Mouse (Mus musculus) hindbrain, embryonic 15.5 days (tissue): ENCODE results near the gene Fam83d. TPM values are rescaled to one million over a fixed set of nuclear protein-coding genes. Genes with fewer than 3 reads are reported as not detected.

ENCODE experiments used
- ATAC-seq: fragments of 200-750 bp; cut with Nextera tagmentation; 2 replicates; pipeline ENCODE4 v1.8.0; 2017; ENCODE audit warnings: low read depth, moderate number of reproducible peaks, moderate TSS enrichment; ENCODE audit not compliant: low FRiP score
- H3K27ac ChIP-seq: fragments of 300-500 bp; sonication (generic); replicated peaks from 2 replicates; pipeline ENCODE4 v1.5.1; 2015; ENCODE audit warnings: mild to moderate bottlenecking, inconsistent platforms
- H3K27me3 ChIP-seq: fragments of 300-500 bp; sonication (generic); 2 replicates; pipeline ENCODE4 v1.6.1; 2015; ENCODE audit warnings: control low read depth, inconsistent platforms
- H3K36me3 ChIP-seq: fragments of 300-500 bp; sonication (generic); 2 replicates; pipeline ENCODE4 v1.6.1; 2015; ENCODE audit warnings: control low read depth, inconsistent platforms
- H3K4me1 ChIP-seq: fragments of 300-500 bp; sonication (generic); replicated peaks from 2 replicates; pipeline ENCODE4 v1.6.1; 2015; ENCODE audit warnings: control low read depth, inconsistent platforms
- H3K4me2 ChIP-seq: fragments of 300-500 bp; sonication (generic); 2 replicates; pipeline ENCODE4 v1.6.1; 2015; ENCODE audit warnings: moderate library complexity, mild to moderate bottlenecking, inconsistent platforms
- H3K4me3 ChIP-seq: fragments of 300-500 bp; sonication (generic); 2 replicates; pipeline ENCODE4 v1.5.1; 2015; ENCODE audit warnings: mild to moderate bottlenecking, inconsistent platforms
- H3K9ac ChIP-seq: fragments of 300-500 bp; sonication (generic); 2 replicates; pipeline ENCODE4 v1.6.1; 2015; ENCODE audit warnings: inconsistent platforms
- H3K9me3 ChIP-seq: fragments of 300-500 bp; sonication (generic); 2 replicates; pipeline ENCODE4 v1.6.1; 2016; ENCODE audit warnings: control low read depth, inconsistent platforms
- WGBS: fragments of 180-500 bp; shearing (Covaris S2); methylation state at CpG from one replicate; pipeline ENCODE4 v1.1.7; 2015; 5-methylcytosine and 5-hydroxymethylcytosine counted together
- polyA plus RNA-seq: library from polyadenylated mRNA; unstranded; fragments of >200 nt; fragmentation: Nextera tagmentation; extraction: Ambion mirVana; gene quantifications from 2 replicates; pipeline ENCODE4 v1.2.1, GENCODE M21; 2015

Gene Fam83d
- 8.9 and 10.5 TPM in 2 replicates for polyA plus RNA-seq

DNA sequence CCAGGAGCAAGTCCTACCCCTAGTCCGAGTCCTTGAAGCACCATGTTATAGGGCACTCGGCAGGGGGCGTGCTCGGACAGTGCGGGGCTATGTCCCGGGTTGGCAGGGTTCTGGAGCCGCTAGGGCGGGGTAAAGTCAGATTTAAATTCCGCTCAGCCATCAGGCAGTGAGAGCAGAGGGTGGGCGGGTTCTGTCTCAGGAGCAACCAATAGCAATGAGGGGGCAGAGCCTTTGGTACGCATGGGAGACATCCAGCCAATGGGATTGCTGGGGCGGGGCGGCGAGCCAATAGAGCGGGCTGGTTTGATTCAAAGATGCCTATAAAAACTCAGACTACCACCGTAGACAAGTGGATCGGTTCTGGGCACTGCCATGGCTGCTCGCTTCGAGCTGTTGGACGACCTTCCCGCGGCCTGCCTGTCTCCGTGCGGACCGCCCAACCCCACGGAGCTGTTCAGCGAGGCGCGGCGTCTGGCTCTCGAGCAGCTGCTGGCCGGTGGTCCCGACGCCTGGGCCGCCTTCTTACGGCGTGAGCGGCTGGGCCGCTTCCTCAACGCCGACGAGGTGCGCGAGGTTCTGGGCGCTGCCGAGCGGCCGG is at the start of gene Fam83d:
Fam83d (plus strand) TSS at position 352 of the 598 bp plus-strand sequence.
- Histone ChIP-seq H3K27me3 (no peaks in the 10 kb centered on the region), H3K4me3 (peak within 1 kb of the TSS; percentile 52), H3K4me1 (peaks cover 40% of the 10 kb centered on the region), H3K4me2 (peak within 1 kb of the TSS; percentile 98), H3K27ac (no peak within 1 kb of the TSS), H3K36me3 (no peaks in the 10 kb centered on the region), H3K9ac (peak within 1 kb of the TSS; percentile 36), H3K9me3 (no peaks in the 10 kb centered on the region)
- WGBS: under 1% methylated on average over 48 of the region's 48 CpGs
- peak; percentile 99 for ATAC-seq

DNA sequence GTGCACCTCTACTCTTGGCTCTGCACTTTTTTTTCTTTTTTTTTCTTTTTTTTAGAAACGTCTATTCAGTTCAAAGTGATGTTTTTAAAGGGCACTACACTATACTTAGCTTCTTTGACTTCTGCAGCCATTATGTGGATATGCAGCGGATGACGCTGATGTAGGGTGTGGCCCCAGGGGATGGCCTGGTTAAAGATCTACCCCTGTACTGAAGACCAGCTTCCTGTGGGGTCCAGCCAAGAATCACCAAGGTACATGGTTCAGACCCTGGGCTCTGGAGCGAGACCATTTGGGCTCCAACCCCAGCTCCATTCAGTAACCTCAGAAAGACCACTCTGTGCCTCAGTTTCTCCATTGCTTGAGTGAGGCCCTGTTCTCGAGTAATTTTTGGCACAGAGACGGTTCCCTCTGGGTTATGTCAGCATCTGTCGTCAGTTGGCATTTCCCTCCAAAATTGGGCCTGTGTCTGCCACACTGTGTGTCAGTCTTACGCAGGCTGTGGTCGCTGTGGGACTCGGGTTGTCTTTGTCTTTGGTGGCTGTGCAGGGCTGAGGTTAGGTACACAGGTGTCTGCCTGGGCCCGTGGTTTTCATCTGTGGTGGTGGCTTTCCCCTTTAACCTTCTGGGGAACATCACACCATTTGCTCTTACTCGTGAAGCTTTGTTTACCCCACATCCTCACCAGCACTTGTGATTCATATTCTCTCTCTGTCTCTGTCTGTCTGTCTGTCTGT is 48.9 kb upstream of the Fam83d start:
- no peaks in the 10 kb centered on the region for H3K9me3 ChIP-seq
- 90% methylated on average over 12 of the region's 12 CpGs for WGBS
- no peak overlapping the region for H3K4me2 ChIP-seq
- H3K4me3 ChIP-seq: no peak overlapping the region
- no peak overlapping the region for H3K9ac ChIP-seq
- no peaks in the 10 kb centered on the region for H3K27me3 ChIP-seq
- ATAC-seq: no peak
- peaks cover 11% of the 10 kb centered on the region; the same call in 1 of the 2 replicates for H3K4me1 ChIP-seq
- H3K27ac ChIP-seq: no peak overlapping the region
- no peaks in the 10 kb centered on the region for H3K36me3 ChIP-seq

DNA sequence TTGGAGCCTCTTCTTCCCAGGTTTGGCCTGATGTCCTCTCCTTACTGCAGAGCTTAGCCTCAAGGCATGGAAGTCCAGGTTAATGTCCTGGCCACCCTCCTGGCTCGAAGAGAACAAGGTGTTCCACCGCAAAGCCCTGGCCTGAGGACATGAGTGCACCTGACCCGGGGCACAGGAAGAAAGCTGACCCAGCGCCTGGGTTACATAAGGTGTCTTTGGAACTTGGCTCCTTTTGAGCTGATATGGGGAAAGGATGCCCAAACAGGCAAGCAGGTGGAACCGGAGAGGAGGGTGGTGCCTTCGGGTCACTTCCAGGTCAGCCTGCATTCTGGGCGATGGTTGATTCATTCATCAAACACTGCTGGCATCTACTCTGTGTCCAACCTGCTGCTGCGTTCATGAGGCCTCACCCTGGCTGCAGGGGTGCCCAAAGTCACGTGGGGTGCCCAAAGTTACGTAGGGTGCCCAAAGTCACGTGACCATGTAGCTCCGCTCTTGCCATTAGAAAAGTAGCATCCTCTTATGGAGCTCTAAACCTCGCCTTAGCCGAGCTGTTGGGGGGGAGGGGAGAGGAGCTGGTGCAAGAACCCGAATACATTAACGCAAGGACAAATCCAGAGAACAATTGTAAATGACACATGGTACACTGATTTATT is 47.0 kb upstream of the Fam83d start:
- Histone ChIP-seq H3K9ac (no peak overlapping the region), H3K9me3 (no peaks in the 10 kb centered on the region), H3K4me3 (no peak overlapping the region), H3K36me3 (no peaks in the 10 kb centered on the region), H3K4me1 (peaks cover 11% of the 10 kb centered on the region; the same call in 1 of the 2 replicates), H3K4me2 (no peak overlapping the region), H3K27me3 (no peaks in the 10 kb centered on the region), H3K27ac (no peak overlapping the region)
- no peak for ATAC-seq
- 69% methylated on average over 16 of the region's 16 CpGs for WGBS

DNA sequence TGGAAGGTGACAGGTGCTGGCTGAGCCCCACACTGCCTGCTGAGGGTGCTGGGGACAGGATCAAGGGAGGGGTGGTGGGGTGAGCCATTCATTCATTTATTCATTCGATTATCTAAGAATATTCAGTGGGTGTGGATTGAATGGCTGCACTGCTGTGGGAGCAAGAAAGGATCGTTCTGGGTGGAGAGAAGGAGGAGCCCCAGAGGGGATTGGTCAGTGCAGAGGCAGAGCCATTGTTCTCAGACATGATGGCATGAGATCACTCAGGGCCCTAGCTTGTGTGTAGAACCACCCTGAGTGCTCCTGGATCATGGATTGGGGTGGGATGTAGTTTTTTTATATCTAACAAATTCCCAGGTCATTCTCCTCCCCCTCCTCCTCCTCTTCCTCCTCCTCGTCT is 46.4 kb upstream of the Fam83d start:
- 34% methylated on average over 3 of the region's 3 CpGs for WGBS
- Histone ChIP-seq H3K4me1 (peaks cover 11% of the 10 kb centered on the region; the same call in 1 of the 2 replicates), H3K9ac (no peak overlapping the region), H3K4me3 (no peak overlapping the region), H3K9me3 (no peaks in the 10 kb centered on the region), H3K4me2 (no peak overlapping the region), H3K27me3 (no peaks in the 10 kb centered on the region), H3K27ac (no peak overlapping the region), H3K36me3 (no peaks in the 10 kb centered on the region)
- ATAC-seq: no peak

DNA sequence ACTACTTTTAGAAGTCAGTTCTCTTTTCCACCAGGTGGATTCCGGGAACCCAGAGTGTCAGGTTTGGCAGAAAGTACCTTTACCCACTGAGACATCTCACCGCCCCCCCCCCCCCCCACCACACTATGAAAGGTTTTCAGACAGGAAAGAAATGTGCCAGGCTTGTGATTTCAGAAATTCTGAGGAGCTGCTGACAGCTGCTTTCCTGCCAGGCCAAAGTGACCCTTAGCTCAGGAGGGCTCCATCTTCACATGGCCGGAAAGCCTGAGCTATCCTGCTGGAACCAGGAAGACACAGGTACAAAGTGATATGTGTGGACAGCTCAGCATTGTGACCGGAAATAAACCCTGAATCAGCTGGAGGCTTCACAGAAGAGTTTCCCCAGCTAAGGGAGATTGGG is 45.8 kb upstream of the Fam83d start:
- peaks cover 11% of the 10 kb centered on the region; the same call in 1 of the 2 replicates for H3K4me1 ChIP-seq
- no peaks in the 10 kb centered on the region for H3K27me3 ChIP-seq
- H3K4me2 ChIP-seq: no peak overlapping the region
- H3K4me3 ChIP-seq: no peak overlapping the region
- H3K9ac ChIP-seq: no peak overlapping the region
- no peak overlapping the region for H3K27ac ChIP-seq
- no peak for ATAC-seq
- no peaks in the 10 kb centered on the region for H3K36me3 ChIP-seq
- H3K9me3 ChIP-seq: no peaks in the 10 kb centered on the region
- 82% methylated on average over 4 of the region's 4 CpGs for WGBS

DNA sequence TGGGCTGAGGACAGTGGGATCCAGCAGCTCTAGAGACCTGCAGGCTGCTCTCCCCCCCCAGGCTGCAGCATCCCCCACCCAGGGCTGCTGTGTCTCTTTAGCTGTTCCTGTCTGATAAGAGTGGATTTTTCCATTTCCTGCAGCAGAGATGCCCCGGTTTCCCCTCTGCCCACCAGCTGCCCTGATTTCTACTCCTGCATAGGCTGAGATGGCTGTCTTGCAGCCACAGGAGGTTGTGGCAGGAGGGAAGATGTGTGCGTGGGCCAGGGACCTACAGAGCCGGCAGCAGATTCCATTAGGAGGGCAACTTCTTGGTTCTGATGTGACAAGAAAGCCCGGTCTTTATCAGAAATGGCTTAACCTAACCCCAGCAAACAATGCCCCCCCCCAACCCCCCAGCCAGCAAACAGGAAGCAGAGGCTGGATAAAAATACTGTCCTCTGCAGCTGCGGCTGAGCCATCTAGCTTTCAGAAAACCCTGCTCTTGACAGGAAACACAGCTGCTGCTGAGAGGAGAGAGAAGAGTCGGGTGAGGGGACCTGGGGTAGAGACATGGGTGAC is 44.8 kb upstream of the Fam83d start:
- 59% methylated on average over 6 of the region's 6 CpGs for WGBS

DNA sequence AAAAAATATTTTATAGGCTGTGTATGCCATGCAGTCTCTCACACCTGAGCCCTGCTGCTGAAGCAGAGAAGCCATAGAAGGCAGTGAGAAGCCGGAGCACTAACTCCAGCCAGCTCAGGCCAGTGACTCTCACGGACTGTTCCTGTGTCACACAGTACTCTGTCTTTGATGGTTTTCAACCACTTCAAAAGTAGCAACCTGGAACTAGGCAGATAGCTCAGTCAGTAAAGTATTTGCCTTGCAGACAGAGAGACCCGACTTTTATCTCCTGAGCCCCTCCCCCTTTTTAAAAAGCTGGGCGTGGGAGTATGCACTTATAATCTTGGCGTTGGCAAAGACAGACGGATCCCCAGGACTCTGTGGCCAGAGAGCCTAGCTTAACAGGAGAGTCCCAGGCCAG is 44.1 kb upstream of the Fam83d start:
- H3K27me3 ChIP-seq: no peaks in the 10 kb centered on the region
- no peak overlapping the region for H3K27ac ChIP-seq
- no peaks in the 10 kb centered on the region for H3K36me3 ChIP-seq
- peaks cover 11% of the 10 kb centered on the region; the same call in 1 of the 2 replicates for H3K4me1 ChIP-seq
- no peak overlapping the region for H3K4me3 ChIP-seq
- no peaks in the 10 kb centered on the region for H3K9me3 ChIP-seq
- no peak for ATAC-seq
- no peak overlapping the region for H3K9ac ChIP-seq
- no peak overlapping the region for H3K4me2 ChIP-seq
- WGBS: 58% methylated on average over 6 of the region's 6 CpGs

More for the DNA sequence above, 44.8 kb upstream of the Fam83d start:
- no peak overlapping the region for H3K27ac ChIP-seq
- H3K27me3 ChIP-seq: no peaks in the 10 kb centered on the region
- H3K4me1 ChIP-seq: peaks cover 11% of the 10 kb centered on the region; the same call in 1 of the 2 replicates
- H3K4me2 ChIP-seq: no peak overlapping the region
- no peaks in the 10 kb centered on the region for H3K9me3 ChIP-seq
- H3K4me3 ChIP-seq: no peak overlapping the region
- H3K36me3 ChIP-seq: no peaks in the 10 kb centered on the region
- ATAC-seq: peak; percentile 48; the same call in 1 of the 2 replicates
- no peak overlapping the region for H3K9ac ChIP-seq

DNA sequence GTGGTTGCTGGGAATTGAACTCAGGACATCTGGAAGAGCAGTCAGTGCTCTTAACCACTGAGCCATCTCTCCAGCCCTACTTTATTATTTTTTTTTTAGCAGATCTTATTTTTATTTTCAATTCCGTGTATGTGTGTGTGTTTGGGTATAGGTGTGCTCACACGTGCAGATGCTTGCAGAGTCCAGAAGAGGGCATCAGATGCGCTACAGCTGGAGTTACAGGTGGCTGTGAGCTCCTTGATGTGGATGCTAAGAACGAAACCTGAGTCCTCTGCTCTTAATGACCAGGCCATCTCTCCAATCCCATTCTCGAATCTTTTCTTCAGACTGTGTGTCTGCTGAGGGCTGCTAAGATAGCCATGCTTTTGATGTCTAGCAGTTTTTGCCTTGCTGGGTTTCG is 41.6 kb upstream of the Fam83d start:
- no peak for ATAC-seq
- Histone ChIP-seq H3K4me1 (peaks cover 11% of the 10 kb centered on the region; the same call in 1 of the 2 replicates), H3K4me3 (no peak overlapping the region), H3K4me2 (no peak overlapping the region), H3K9me3 (no peaks in the 10 kb centered on the region), H3K36me3 (no peaks in the 10 kb centered on the region), H3K27ac (no peak overlapping the region), H3K9ac (no peak overlapping the region), H3K27me3 (no peaks in the 10 kb centered on the region)
- WGBS: 73% methylated on average over 6 of the region's 6 CpGs

DNA sequence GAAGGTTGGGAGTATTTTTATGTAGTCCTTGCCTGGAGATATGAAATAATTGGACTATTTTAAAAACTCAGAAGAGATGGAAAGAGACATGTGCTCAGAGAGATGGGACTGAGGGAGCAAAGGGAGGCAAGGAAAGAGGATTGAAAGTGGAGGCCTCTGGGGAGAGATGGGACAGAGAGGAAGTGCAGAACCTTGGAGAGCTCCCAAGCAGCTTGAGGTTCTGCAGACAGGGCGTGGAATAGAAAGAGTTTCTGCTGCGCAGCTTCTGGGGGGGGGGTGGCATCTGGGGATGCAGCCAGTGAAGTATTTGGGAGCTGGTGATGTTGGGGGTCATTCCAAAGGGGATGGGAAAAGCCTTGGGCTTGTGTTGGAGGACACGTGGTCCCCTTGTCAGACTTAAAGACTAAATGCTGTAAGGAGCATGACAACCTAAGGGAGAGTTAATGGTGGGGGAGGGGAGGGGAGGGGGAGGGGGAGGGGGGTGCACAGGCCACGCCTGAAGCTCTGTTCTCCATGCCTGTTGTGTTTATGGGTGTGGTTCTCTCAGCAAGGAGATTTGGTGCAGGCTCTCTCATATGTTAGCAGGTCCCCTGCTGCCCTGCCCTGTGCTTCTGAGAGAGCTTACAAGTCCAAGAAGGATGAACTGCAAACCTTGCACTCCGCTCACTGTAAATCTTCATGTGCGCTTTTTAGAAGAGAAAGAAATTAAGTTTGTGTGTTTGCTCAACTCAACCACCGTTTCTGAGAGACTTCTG is 39.7 kb upstream of the Fam83d start:
- no peak overlapping the region for H3K9ac ChIP-seq
- no peaks in the 10 kb centered on the region for H3K9me3 ChIP-seq
- WGBS: 50% methylated on average over 7 of the region's 7 CpGs
- no peak overlapping the region for H3K4me3 ChIP-seq
- no peak for ATAC-seq
- peaks cover 13% of the 10 kb centered on the region; the same call in 1 of the 2 replicates for H3K4me1 ChIP-seq
- H3K36me3 ChIP-seq: no peaks in the 10 kb centered on the region
- H3K4me2 ChIP-seq: no peak overlapping the region
- H3K27me3 ChIP-seq: no peaks in the 10 kb centered on the region
- H3K27ac ChIP-seq: no peak overlapping the region

DNA sequence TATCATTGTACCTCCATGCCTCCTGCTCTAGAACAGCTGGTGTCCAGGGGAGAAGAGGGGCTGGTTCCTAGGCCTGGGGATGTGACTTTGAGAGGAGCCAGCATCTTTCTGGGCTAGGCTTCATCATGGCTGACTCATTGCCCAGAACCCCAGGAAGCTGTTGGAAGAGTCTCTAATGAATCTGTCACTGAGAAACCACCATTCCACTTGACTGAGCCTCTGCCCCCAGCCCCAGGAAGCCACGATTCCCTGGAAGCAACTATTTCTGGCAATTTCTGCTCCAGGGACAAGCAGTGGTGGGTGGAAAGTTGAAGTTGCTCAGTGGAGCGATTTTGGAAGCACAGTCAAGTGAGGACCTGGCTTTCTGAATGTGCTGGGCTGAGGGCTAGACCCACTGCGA is 37.0 kb upstream of the Fam83d start:
- Histone ChIP-seq H3K27ac (no peak overlapping the region), H3K4me2 (no peak overlapping the region), H3K9me3 (no peaks in the 10 kb centered on the region), H3K4me1 (peaks cover 8% of the 10 kb centered on the region; the same call in 1 of the 2 replicates), H3K27me3 (no peaks in the 10 kb centered on the region), H3K4me3 (no peak overlapping the region), H3K36me3 (no peaks in the 10 kb centered on the region), H3K9ac (no peak overlapping the region)
- 69% methylated on average over 3 of the region's 3 CpGs for WGBS
- no peak for ATAC-seq

DNA sequence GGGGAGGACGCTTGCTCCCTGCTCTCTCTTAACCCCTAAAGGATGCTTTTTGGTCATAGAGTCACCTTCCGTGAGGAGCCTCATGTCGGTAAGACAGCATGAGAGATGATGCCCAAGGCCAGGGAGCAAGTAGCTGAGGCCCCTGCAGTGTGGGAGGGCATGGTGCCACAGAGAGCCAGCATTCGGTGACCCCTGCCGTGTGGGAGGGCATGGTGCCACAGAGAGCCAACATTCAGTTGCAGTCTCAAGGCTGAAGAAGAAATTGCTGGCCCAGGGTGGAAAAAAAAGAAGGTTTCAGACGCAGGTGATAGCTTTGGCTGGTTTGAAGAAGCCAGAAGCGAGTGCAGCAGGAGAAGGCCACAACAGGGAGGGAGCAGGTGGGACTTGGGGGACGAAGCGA is 35.4 kb upstream of the Fam83d start:
- 89% methylated on average over 9 of the region's 9 CpGs for WGBS
- H3K4me2 ChIP-seq: no peak overlapping the region
- no peaks in the 10 kb centered on the region for H3K27me3 ChIP-seq
- no peak overlapping the region for H3K4me3 ChIP-seq
- no peaks in the 10 kb centered on the region for H3K9me3 ChIP-seq
- ATAC-seq: no peak
- H3K4me1 ChIP-seq: peaks cover 8% of the 10 kb centered on the region; the same call in 1 of the 2 replicates
- H3K27ac ChIP-seq: no peak overlapping the region
- H3K9ac ChIP-seq: no peak overlapping the region
- no peaks in the 10 kb centered on the region for H3K36me3 ChIP-seq
